Mouse (Mus musculus): ENCODE measurements at regions not wholly inside any gene's neighbourhood (a gene's known extent, or its start where the extent isn't known, plus 50 kb on each side); places are given as distances from the start of the nearest gene placed in this dataset.

GRCm38 (mm10) chr10:8584389-8584908 lies 65.8 kb upstream of the Ust start:
- peak; percentile 45 for ATAC-seq (ENCODE audit: low FRiP score, low read depth)
- 38% methylated on average over 3 of the region's 3 CpGs for WGBS
- no peak overlapping the region for H3K4me2 ChIP-seq (replicated peaks)
- no peaks in the 10 kb centered on the region for H3K27me3 ChIP-seq (replicated peaks)
- H3K36me3 ChIP-seq: no peaks in the 10 kb centered on the region
- no peak overlapping the region for H3K9ac ChIP-seq
- no peak overlapping the region for H3K27ac ChIP-seq
- peaks cover 3% of the 10 kb centered on the region; the same call in 1 of the 2 replicates for H3K4me1 ChIP-seq
- H3K9me3 ChIP-seq: no peaks in the 10 kb centered on the region
- H3K4me3 ChIP-seq: no peak overlapping the region

- ATAC-seq (ENCODE audit: low FRiP score, low read depth): peak; percentile 76
- Histone ChIP-seq H3K4me2 (replicated peaks) (no peak overlapping the region), H3K9me3 (no peaks in the 10 kb centered on the region), H3K27ac (no peak overlapping the region), H3K36me3 (no peaks in the 10 kb centered on the region), H3K4me1 (peaks cover 3% of the 10 kb centered on the region; the same call in 1 of the 2 replicates), H3K9ac (no peak overlapping the region), H3K4me3 (no peak overlapping the region), H3K27me3 (replicated peaks) (no peaks in the 10 kb centered on the region)
- 41% methylated on average over 7 of the region's 7 CpGs for WGBS
Observed at GRCm38 (mm10) chr10:8583552-8584388, 65.1 kb upstream of the Ust start.

- Histone ChIP-seq H3K27me3 (replicated peaks) (no peaks in the 10 kb centered on the region), H3K4me1 (peaks cover 3% of the 10 kb centered on the region; the same call in 1 of the 2 replicates), H3K4me2 (replicated peaks) (no peak overlapping the region), H3K9me3 (no peaks in the 10 kb centered on the region), H3K27ac (no peak overlapping the region), H3K36me3 (no peaks in the 10 kb centered on the region), H3K9ac (no peak overlapping the region), H3K4me3 (no peak overlapping the region)
- no peak for ATAC-seq (ENCODE audit: low FRiP score, low read depth)
- WGBS: 91% methylated on average over 2 of the region's 2 CpGs
Observed at GRCm38 (mm10) chr10:8580298-8580697, 61.7 kb upstream of the Ust start.

- Histone ChIP-seq H3K4me1 (no peaks in the 10 kb centered on the region), H3K36me3 (no peaks in the 10 kb centered on the region), H3K27me3 (replicated peaks) (no peaks in the 10 kb centered on the region), H3K4me3 (no peak overlapping the region), H3K9ac (no peak overlapping the region), H3K4me2 (replicated peaks) (no peak overlapping the region), H3K9me3 (no peaks in the 10 kb centered on the region), H3K27ac (no peak overlapping the region)
- 92% methylated on average over 6 of the region's 6 CpGs for WGBS
- no peak for ATAC-seq (ENCODE audit: low FRiP score, low read depth)
Observed at GRCm38 (mm10) chr10:8577642-8578356, 59.2 kb upstream of the Ust start.

Data from neural tube, embryonic 12.5 days (tissue).